Mouse (Mus musculus) adrenal gland, adult (tissue): ENCODE results near the gene Casc1.

Source experiments
- DNase-seq, 2 experiments: peaks; one replicate each; pipeline ENCODE4 v3.0.0; 2022 to 2023; ENCODE audit warnings: low spot score in 1 of 2; ENCODE audit not compliant: inconsistent age in 2 of 2

Gene Casc1

DNA sequence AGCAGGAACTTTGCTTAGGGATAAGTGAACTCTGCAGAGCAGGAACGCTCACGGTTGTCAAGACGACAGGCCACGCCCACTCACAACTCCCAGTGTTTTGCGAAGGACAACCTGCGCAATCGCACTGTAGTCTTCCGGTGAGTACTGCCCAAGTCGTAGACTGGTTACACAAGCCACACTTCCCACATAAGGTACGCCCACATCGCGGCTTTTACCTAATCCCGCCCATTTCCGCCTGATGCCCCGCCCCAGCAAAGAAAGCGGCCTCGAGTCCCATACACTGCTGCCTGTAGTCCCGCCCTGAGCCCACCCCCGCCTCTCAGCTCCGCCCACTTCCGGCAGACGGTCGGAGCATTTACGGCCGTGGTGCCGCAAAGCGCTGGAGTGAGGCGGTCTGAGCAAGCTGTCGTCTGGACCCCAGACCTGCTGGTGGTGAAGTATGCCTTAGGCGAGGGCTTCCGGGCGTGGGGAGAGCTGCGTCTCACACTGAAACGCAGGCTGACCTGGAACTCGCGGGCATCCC lies at the start of gene Casc1, which contains the start of gene Etfrf1:
TSS of gene Casc1 (minus strand) at position 190 of the 523 bp plus-strand sequence.
TSS of gene Etfrf1 (plus strand) at position 319 of the 523 bp plus-strand sequence.
- DNase-seq = peak; percentile 99

DNA sequence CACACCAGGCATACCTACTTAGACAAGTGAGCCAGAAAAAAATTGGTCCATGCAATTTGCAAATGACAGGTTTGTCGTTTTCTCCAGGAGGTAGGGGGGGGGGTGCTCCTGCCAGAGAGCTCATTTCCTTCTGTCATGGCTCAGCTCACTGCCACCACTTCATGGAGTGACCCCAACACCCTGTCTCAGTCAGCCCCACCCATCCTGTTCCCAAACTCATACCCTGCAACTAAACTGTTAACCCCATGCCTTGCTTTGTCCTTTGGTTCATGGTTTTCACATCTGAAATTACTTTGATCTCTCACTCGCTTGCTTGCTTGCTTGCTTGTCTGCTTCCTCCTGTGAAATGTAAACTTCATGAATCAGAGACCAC lies 45.9 kb upstream of the Casc1 start:
- no peak for DNase-seq

DNA sequence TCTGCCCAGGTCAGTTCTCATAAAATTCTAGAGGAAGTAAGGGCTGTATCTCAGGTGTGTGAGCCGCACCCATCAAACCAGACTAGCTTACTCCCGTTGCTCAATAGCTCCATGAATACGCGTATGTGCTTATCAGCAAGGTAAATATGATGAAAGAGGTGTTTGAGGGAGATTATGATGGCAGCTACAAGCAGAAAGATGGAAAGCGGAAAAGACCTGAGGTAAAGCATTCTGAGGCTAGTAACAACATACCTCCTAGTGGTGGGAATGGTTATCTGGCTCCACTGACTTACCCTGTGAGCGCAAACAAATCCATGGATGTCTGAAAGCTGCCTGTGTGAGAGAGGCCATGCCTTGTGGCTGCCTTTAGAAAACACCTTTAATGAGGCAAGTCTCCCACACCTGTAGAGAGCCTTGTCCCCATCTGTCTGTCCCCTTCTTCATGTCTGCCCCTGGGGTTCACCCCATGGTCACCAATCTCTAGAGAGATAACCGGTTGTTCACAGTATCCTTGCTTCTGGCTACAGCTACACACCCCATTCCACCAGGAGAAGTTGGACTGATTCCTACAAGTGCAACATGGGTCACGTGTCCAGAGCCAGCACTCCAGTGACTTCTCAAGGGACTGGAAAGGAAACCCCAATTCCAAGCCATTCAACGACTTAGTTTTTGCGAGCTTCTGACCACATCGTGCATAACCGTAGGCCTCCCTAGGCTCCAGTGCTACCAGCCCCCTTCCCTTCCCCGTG lies 45.3 kb upstream of the Casc1 start:
- DNase-seq = no peak

DNA sequence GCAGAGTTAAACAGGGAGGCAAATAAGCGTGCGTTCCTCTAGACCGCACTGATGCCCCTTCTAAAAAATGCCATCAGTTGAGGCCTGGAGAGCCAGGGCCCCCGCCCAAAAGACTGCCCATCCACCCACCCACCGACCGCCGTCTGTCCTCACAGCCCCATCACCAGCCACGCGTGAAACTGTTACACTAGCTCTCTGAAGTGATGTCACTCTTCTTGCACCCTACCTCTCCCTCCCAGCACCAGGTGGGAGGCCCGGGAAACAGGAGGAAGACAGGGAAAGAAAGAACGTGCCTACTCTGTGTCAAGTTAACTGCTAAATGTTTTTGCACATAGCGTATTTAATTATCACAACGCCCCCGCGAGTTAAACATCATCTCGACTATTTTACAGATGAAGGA lies 40.0 kb upstream of the Casc1 start:
- peak in 1 of 2 experiments; percentile 42 for DNase-seq

DNA sequence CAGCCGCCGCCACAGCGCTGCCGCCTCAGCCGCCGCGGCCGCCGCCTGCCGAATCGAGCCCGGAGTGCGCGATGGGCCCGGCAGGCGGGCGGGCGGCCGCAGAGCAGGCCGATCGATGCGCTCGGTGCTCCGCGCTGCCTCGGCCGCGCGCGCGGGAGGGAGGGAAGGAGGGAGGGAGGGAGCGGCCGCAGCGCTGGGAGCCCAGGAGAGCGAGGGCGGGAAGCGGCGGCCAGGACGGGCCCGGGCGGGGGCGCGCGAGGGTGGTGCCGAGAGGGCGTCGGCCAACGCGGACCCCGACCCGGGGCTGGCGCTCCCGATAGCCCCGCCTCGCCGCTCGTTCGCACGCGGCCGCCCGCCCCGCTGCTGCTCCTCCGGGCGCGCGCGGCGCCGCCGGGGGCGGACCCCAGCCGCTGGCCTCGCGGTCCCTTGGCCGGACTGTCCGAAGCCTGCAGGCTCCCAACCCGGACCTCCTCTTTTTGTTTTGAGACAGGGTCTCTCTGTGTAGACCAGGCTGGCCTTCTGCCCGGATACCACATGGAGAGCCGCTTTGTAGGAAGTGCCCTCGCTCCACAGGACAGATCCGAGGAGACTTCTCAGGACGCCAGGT lies 39.5 kb upstream of the Casc1 start, which contains the start of gene Kras:
TSS of gene Kras (minus strand) at position 55 of the 607 bp plus-strand sequence.
- DNase-seq = peak; percentile 94 to 97

DNA sequence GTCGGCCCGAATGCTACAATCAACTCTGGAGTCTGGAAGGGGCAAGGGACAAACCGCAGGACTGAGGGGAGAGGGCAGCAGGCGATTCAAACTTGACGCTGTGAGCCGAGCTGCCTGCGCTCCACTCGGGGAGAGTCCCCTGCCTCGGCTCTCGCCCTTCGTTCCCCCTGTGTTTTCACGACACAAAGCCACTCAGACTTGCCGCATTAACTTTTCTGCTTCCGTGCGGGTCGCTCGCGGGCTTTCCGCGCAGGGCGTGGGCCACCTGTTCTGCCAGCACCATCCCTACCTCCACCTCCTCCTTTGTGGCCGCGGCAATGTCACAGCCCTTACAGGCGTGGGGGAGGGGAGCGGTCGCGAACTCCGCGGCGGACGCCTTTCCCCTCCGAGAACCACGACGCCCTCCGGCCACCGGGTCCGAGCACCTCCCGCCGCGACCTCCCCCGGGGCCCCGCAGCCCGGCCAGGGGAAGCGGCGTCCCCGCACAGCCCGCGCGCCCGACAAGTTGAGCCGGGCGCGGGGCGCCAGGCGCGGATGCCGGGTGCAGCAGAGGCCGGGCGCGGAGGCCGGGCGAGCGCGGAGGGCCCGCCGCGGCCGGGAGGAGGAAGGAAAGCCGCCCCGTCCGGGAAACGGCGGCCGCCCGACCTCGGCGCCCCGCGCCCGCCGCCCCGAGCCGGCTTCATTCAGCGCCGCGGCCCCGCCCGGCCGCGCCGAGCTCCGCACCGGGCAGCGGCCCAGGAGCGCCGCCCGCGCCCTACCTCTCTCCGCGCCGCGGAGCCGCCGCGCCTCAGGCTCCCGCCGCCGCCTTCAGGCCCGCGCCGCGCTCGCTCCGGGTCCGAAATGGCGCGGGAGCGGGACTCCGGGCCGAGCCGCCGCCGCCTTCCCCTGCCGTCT lies 38.7 kb upstream of the Casc1 start:
- DNase-seq = peak; percentile 73 to 88

DNA sequence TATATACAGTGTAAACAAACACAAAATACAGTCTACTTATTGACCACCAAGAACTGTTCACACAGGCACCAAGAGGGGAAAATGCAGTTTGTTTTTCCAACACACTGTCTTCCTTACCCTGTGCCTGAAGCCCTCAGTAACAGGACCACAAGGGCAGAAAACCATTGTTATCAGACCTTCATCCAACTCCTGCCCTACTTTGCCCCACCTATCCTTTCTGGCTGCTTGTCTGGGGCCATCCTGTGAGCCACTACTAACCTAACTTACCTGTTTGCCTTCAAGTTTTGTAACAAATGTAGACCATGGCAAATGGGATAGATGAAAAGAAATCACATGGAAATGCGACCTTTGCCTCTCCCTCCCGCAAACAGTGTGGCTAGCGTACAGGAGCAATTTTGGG lies 37.1 kb upstream of the Casc1 start:
- DNase-seq = no peak

DNA sequence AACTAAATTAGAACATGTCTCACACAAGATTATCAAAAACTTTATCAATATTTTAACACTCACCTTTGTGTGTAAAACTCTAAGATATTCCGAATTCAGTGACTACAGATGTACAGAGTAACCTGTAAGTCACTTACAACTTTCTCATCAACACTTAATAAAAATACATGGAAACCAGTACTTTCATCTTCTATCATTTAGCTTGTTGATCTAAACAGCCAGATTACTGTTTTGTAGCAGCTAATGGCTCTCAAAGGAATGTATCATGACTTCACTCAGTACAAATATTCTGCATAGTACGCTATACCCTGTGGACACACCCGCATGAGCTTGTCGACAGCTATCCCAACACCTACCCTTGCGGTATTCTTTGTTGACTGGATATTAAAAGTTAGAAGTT lies 36.0 kb upstream of the Casc1 start:
- no peak for DNase-seq

DNA sequence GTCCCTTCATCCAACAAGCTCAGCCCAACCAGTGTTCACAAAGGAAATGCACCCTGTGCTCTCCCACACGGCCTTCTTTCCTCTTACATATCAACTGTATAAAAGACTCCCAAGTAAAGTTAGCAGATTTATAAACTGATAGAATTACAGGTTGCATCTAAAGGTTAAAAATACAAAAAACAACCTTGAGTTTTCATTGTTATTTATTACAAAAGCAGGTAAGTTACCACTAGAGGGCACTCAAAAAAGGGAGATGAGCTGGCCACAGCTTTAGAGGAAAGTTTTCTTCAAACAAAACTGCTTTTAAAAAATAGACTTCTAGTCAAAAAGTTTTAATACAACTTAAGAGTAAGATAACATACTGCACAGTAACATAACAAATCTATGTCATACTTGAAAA lies 31.7 kb upstream of the Casc1 start:
- DNase-seq = peak in 1 of 2 experiments; percentile 63

DNA sequence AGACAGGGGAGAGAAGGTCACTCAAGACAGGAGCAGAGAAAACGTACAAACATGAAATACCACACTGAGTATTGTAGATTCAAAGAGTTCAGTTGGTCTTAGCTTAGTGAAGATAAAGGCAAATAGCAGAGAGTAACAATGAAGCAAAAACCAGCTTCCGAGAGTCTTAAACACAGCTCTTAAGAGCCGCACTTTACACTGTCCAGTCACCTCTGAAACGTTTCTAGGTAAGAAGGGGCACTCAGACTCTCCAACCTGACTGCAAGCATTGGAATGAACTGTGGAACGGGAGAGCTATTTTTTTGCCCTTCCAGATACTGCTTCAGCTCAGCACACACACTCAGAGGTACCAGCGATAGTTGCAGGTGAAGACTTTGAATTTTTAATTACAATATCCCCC lies 29.5 kb upstream of the Casc1 start:
- no peak for DNase-seq

DNA sequence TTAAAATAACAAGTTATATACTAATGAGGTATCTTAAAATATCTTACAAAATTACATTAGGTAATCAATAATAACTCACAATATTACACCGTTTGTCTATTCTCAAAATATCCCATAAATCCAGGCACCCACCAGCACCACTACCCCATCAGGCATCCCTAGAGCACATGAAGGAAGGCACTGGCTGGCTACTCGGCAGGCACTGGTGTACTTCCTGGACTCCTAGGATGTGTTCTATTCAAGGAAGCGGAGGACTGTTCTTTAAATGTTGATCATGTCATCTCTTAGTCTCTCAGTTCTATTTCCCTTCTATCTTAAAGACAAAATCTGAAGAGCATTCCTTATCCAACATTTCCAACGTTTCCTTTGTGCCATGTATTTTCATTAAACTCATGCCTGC lies 26.3 kb upstream of the Casc1 start:
- no peak for DNase-seq

DNA sequence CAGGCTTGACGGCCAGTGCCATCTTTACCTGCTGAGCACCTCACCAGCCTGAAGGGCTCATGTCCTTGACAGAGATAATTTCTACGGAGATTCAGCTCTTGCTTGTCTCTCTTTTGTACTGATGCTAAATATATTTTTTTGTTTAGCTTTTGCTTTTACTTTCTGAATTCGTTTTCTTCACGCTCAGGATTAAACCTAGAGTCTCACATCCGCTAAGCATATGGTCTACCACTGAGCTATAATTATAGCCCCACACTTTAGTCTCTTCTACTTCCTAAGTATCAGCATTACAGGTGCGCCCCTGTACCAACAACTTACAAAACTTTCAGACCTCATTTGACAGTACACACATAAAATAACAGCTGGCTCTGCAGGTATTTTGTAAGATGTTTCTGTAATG lies 24.6 kb upstream of the Casc1 start:
- no peak for DNase-seq

DNA sequence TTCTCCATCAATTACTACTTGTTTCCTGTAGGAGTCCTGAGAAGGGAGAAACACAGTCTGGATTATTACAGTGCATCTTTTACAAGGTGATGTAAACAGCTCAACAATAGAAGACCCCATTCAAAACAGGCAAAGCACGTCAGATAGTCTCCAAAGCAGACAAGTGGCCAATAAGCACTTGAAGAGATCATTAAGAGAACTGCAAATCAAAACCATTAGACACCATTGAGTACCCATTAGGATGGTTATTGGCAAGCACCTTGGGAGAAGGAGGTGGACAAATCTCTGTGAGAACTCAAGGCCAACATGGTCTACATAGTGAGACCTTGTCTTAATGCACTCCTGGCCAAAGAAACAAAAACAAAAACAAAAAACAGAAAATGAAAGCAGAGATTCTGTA lies 23.6 kb upstream of the Casc1 start:
- no peak for DNase-seq

DNA sequence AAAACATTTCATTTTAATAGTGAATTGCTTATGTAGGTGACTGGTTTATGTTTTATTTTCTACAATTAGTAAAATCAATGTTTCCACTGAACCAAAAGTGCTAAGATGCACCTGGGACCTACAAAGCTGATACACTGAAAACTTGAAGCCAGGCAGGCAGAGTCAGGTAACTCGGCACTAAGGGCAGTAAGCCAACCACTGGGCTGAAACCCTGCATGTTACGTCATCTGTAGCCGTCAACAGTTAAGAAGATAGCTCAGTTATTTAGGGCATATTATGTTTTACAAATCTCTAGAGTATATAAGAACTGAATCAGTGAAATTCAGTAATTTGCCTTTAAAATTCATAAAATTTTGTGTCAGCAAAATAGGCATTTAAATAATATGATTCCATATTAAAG lies 15.5 kb upstream of the Casc1 start:
- DNase-seq = no peak

DNA sequence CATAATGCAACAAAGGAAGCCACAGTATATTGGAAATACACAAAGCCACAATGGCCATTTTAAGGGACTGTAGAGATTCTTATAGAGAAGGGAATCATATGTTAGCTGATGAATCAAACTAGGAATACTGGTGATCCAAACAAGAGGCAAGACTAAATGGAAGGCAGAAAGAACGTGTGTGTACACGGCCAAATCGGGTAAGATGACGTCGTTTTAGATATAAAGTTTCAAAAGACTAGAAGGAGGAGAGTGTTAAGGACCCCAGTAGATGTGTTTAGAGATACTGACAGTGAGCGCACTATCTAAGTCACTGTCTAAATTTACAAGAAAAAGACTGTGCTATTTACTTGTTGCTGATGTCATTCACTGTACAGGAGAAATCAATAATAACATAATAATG lies 13.4 kb upstream of the Casc1 start:
- DNase-seq = no peak

DNA sequence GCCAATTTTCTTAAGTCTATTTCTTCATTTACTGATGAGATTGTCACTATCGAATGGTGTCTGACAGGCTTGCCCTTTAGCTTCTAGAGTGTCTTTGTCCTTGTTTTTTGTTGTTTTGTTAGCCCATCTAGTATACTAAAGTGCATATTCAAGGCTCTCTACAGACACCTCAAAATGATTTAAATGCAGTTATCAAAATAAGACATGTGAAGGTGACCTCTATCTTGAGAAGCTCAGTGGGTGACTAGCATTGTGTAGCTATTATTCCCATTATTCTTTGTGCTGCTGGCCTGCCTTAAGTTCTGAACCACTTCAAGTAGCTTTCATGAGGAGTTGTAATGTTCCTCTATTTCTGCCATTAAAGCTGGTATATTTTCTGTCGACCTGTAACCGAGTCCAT lies 5.0 kb upstream of the Casc1 start:
- DNase-seq = no peak

DNA sequence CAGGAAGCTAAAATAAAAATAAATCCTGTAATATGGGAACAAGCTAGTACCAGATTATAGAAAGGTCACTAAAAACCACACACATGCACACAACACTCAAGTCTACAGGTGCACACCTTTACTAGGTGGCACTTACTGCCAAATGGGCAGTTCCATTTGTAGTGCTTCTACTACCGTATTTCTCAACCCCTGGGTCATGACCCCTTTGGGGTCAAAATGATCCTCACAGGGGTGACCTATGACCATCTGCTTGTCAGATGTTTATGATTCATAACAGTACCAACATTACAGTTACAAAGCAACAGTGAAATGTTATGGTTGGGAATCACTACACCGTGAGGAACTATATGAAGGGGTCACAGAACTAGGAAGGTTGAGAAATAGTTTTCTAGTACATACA lies 3.1 kb upstream of the Casc1 start:
- no peak for DNase-seq

DNA sequence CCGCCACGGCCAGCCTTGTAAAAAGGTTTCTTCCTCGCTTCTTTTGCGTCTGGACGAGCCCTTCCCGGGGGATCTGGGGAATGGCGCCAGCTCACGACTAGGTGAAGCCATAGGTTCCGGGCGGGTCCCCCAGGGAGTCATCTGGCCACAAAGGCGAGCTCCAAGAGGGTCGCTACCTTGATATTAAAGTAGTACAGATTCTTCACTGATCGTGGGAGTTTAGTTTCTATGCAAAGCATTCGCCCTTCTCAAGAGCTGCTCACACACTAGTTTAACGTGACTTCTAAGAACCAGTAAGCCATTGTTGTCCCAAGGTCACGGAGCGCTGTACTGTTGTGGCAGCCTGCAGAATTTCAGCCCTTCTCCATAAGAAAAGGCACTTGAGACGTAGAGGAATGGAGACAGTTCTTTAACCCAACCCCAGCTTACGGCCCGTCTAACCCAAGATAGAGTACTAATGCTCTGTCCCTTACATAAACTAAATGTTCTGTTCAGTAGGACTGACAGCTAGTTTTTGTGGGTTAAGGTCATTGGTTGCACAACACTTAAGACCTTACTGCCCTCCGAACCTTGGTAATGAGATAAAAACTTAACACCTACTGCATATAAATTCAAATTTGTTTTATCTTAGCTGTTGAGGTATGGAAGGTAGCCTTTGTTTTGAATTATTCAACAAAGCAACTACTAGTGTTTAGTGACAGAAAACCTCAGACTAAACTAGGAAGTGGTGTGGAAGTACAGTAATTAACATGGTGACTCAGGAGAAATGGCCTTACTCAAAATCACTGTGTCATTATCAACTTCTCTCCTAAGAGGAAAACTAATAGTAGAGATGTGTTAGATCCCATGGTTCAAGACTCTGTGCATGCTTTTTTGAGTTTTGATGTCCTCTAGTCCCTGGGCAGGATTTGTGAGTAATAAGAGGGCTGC lies 836 bp upstream of the Casc1 start:
- DNase-seq = peak in 1 of 2 experiments; percentile 80

DNA sequence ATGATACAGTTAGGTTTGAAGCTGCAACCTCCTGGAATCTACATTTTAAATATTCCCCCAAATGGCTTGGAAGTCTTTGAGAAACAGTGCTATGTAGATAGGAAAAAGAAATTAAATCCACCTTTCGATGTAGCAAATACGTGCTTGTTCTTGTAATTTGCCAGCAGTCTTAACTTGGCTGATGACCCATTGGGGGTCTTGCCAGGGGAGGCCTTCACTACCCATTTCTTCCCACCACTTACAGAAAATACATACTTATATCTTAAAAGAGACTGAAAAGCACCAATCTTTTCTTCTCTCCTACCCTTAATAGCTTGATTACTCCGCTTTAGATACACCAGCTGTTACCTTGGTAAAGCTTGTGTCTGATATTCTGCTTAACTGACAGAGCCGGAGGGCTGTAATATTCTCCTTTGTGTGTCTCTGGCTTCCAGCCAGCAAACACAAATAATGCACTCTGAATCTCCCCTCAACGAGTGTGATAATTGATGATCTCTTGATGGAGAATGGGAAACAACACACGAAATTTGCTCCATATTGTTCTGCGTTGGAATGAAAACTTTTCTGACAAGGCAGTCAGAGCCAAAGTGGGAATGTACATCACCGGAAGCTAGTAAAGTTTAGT lies 637 bp downstream of the Casc1 start:
- peak in 1 of 2 experiments; percentile 49 for DNase-seq

DNA sequence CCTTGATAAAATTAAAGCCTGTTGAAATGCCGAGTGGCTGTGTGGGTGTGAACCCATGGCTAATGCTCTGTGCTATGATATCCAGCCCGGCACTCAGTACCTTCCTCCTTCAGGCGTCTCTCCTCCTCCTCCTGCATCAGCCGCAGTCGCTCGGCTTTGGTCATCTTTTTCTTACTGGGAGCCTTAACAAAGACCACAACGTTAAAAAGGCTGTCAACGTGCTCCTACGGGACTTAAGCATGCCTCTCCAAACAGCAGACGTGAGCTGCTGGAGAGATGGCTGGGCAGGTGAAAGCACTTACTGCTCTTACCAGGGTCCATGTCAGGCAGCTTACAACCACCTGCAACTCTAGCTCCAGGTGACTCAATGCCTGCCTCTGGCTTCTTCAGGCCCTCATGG lies 5.7 kb downstream of the Casc1 start:
- DNase-seq = no peak
